Mouse (Mus musculus) CH12.LX (cell line): ENCODE measurements around the gene Scd3.

Experiments used
- CTCF ChIP-seq, 2 experiments: IDR thresholded peaks in 1 of 2; conservative IDR thresholded peaks in 1 of 2; 2 replicates each; pipeline ENCODE4 v1.5.1; 2011 to 2012; ENCODE audit warnings: low read depth in 2 of 2, low read length in 2 of 2, improper control_type of control experiment in 1 of 2, inconsistent platforms in 1 of 2, mild to moderate bottlenecking in 1 of 2, moderate library complexity in 1 of 2
- ELF1 ChIP-seq: IDR thresholded peaks from 2 replicates; pipeline ENCODE4 v1.6.1; 2014; ENCODE audit warnings: low read depth, mild to moderate bottlenecking, inconsistent platforms, low read length, improper control_type of control experiment
- EP300 ChIP-seq: IDR thresholded peaks from 2 replicates; pipeline ENCODE4 v1.6.1; 2011; ENCODE audit warnings: low read length, improper control_type of control experiment
- ETS1 ChIP-seq: conservative IDR thresholded peaks from 2 replicates; pipeline ENCODE4 v1.6.1; 2012; ENCODE audit warnings: low read depth, mild to moderate bottlenecking, inconsistent platforms, low read length, improper control_type of control experiment, moderate library complexity
- MXI1 ChIP-seq: IDR thresholded peaks from 2 replicates; pipeline ENCODE4 v1.6.1; 2011; ENCODE audit warnings: mild to moderate bottlenecking, low read depth, low read length, improper control_type of control experiment
- MYC ChIP-seq: IDR thresholded peaks from 2 replicates; pipeline ENCODE4 v1.6.1; 2011; ENCODE audit warnings: low read depth, mild to moderate bottlenecking, improper control_type of control experiment, low read length
- NELFE ChIP-seq: IDR thresholded peaks from 2 replicates; pipeline ENCODE4 v1.6.1; 2011; ENCODE audit warnings: low read depth, low read length, improper control_type of control experiment
- POLR2A ChIP-seq: IDR thresholded peaks from 2 replicates; pipeline ENCODE4 v1.6.1; 2011; ENCODE audit warnings: low read depth, mild to moderate bottlenecking, improper control_type of control experiment, low read length
- SMC3 ChIP-seq: IDR thresholded peaks from 2 replicates; pipeline ENCODE4 v1.6.1; 2011; ENCODE audit warnings: low read depth, low read length, improper control_type of control experiment
- USF1 ChIP-seq: IDR thresholded peaks from 2 replicates; pipeline ENCODE4 v1.6.1; 2014; ENCODE audit warnings: low read depth, mild to moderate bottlenecking, inconsistent platforms, low read length, improper control_type of control experiment

- TF ChIP-seq POLR2A (no peak), EP300 (no peak), USF1 (no peak), NELFE (no peak), MYC (no peak), CTCF (conservative IDR thresholded peaks at IDR 0.05 in 1 of 2, IDR thresholded peaks at IDR 0.05 in 1 of 2; ENCODE audit: low read depth in 2 of 2, low read length in 2 of 2) (no peak), ELF1 (no peak), SMC3 (no peak), MXI1 (no peak), ETS1 (no peak)
Observed at GRCm38 (mm10) chr19:44292083-44292482, 89.0 kb downstream of the Scd3 start.
